Mouse (Mus musculus) liver (tissue): ENCODE results near the gene Slc7a1.

ENCODE experiments used
- DNase-seq: peaks from one replicate; pipeline ENCODE4 v3.0.0-alpha.2; 2020; ENCODE audit warnings: mixed read lengths

Slc7a1 gene

GRCm38 (mm10) chr5:148399660-148400443, at the start of gene Slc7a1:
Slc7a1 (minus strand) TSS chr5:148399904.
- DNase-seq, result peak; percentile 93

DNA sequence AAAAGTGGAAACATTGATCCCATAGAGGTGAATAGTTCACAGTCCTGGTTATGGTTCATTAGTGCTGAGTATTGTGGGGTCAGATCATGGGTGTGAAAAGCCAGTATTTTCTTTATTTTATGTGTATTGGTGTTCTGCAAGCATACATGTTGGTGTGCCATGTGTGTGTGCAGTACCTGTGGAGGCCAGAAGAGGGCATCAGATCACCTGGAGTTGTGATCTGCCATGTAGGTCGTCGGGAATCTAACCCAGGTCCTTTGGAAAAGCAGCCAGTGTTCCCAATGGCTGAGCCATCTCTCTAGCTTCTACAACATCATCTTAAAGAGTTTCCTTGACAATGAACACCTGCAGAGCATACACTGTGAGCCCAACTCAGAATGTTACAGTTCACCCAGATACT, 45.3 kb upstream of the Slc7a1 start:
- no peak for DNase-seq

GRCm38 (mm10) chr5:148443734-148444133, 44.0 kb upstream of the Slc7a1 start:
- peak; percentile 10 for DNase-seq

DNA sequence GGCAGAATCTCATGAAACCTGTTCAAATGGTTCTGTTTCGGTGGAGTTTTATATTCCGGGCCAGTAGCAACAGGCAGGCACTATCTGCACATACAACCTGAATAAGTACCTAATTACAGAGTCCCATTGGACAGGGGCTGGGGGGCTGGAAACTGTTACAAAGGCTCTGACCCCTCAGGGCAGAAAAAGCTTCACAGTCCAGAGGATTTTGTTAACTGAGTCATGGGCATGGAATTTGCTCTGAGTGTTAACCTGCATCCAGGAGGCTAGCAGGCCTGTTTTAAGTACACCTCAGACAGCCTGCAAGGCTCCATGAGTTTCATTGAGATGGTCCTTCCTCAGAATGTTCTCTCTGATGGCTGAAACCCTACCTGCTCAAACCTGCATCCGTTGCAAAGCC, 36.0 kb upstream of the Slc7a1 start:
- DNase-seq, result no peak

GRCm38 (mm10) chr5:148432121-148432520, 32.4 kb upstream of the Slc7a1 start:
- DNase-seq, result no peak

DNA sequence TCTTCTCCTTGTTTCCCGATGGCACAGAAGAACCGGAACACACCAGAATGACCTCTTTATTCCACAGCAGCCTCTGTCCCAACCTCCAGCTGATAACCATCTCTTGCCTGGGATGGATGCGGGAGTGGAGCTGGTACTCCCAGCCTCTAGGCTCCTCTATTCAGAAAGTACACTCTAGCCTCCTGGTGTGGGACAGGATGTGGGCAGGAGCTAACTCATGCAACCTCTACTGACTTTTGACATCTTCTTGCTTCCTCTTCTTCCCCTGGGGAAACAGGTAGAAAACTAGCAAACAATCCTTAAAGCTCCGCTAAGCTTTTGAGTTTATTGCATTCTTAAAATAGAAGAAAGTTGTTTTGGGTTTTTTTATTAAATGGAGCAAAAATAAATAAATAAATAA, 29.1 kb upstream of the Slc7a1 start:
- no peak for DNase-seq

DNA sequence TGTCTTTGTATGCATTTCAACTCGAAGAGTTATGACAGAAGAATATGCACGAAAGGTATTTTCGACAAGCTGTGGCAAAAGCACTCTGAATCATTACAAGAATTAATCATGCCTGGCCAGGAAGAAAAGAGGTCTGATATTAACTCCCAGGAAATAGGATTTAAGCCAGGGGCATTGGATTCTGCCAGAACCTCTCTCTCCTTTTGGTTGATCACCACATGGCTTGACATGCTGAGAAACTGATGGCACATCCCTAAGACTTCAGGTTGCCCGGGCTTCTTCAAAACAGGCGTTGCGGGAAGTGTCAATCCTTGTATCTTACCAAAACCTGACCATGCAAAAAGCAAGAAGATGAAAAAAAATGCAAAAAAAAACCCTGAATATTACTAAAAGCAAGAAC, 25.4 kb upstream of the Slc7a1 start:
- DNase-seq, result no peak

GRCm38 (mm10) chr5:148421326-148421725, 21.6 kb upstream of the Slc7a1 start:
- DNase-seq, result no peak

GRCm38 (mm10) chr5:148419112-148419526, 19.4 kb upstream of the Slc7a1 start:
- DNase-seq, result no peak

DNA sequence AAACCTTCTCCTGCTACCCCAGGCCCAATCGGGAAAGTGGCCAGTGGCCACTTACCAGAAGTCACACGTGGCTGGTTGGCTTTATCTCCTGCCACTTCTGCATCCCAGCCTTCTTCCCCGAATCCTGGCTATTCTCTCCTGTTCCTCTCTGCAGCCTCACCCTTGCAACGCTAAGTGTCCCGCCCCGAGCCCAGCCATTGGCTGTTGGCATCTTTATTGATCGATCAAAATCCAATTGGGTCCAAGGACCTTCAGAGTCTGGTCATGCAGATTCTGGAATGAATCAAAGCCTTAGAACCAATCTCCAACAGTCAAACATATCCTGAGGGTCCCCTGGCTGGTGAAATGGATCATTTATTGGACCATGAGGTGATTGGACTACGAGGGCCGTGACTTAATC, 18.7 kb upstream of the Slc7a1 start:
- DNase-seq, result no peak

DNA sequence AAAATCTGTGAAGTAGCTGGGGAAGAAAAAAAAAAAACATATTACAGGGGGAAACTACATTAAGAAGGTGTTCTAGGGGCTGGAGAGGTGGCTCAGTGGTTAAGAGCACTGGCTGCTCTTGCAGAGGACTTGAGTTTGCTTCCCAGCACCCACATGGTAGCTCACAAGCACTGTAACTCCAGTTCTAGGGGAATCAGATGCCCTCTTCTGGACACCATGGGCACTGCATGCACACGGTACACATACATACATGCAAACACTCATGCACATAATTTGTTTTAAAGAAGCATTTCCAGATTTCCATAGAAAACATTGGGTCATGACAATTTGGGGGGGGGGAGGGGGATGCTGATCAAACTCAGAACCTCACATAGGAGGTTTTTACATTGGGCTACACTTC, 18.1 kb upstream of the Slc7a1 start:
- DNase-seq, result no peak

- no peak for DNase-seq
Observed at GRCm38 (mm10) chr5:148416461-148416860, 16.8 kb upstream of the Slc7a1 start.

DNA sequence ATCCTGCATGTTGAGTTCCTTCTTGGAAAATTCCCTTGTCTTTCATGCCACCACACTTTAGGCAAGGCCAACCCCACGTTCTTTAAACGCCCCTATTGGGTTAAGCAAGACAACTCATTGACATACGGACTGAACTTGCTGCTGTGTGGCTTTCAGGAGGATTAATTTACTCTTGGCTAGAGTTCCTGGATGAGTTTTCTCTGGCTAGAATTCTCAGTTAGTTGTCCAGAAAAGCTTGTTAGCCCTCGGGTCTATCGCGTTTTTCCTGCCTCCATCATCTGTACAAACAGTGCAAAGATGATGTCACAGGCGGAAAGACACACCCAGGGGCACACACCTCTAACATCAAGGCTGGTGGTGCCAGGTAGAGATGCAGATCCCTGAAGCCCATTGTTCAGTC, 14.5 kb upstream of the Slc7a1 start:
- DNase-seq, result no peak

DNA sequence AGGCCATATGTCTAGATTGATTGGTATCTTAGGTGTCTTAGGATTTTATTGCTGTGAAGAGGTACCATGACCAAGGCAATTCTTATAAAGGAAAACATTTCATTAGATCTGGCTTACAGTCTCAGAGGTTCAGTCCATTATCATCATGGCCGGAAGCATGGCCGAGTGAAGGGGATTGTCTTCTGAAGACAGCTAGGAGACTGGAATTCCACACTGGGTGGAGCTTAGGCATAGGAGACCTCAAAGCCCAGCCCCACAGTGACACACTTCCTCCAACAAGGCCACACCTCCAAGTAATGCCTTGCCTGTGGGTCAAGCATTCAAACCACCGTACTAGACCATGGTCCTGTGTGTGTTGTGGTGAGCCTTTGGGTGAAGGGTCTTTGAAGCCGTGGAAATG, 12.8 kb upstream of the Slc7a1 start:
- no peak for DNase-seq

DNA sequence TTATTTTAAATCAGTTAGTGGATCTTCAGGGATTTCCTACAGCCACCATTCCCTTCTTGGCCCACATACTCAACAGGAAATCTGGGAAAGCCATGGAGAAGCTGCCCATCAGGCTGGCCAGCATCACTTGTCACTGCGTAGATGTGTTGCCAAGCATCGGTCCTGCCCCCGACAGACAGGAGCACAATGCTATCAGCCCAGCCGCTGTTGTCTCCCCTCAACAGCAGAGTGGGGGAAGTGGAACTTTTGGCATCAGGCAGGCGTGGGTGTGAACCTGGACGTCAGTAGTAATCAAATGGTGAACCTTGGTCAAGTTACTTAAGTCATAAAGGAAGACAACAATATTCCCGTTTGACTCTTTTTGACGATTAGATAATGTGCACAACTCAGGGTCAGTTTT, 9.8 kb upstream of the Slc7a1 start:
- no peak for DNase-seq

- DNase-seq, result no peak
Observed at GRCm38 (mm10) chr5:148406913-148407312, 7.2 kb upstream of the Slc7a1 start.

GRCm38 (mm10) chr5:148404548-148404947, 4.8 kb upstream of the Slc7a1 start:
- no peak for DNase-seq

DNA sequence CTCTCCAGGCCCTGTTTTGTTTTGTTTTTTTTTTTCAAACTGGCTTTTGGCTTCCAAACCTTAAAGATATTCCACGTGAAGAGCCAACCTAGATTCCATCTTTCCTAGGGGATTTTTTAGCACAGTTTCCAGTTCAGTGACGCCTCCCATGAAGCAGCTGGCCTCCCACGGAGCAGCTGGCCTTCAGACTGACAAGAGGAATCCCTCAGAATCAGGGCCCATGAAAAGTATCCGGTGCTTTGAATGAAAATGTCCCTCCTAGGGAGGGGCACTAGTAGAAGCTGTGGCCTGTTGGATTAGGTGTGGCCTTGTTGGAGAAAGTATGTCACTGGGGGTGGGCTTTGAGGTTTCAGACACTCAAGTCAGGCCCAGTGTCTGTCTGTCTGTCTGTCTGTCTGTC, 2.9 kb upstream of the Slc7a1 start:
- no peak for DNase-seq

DNA sequence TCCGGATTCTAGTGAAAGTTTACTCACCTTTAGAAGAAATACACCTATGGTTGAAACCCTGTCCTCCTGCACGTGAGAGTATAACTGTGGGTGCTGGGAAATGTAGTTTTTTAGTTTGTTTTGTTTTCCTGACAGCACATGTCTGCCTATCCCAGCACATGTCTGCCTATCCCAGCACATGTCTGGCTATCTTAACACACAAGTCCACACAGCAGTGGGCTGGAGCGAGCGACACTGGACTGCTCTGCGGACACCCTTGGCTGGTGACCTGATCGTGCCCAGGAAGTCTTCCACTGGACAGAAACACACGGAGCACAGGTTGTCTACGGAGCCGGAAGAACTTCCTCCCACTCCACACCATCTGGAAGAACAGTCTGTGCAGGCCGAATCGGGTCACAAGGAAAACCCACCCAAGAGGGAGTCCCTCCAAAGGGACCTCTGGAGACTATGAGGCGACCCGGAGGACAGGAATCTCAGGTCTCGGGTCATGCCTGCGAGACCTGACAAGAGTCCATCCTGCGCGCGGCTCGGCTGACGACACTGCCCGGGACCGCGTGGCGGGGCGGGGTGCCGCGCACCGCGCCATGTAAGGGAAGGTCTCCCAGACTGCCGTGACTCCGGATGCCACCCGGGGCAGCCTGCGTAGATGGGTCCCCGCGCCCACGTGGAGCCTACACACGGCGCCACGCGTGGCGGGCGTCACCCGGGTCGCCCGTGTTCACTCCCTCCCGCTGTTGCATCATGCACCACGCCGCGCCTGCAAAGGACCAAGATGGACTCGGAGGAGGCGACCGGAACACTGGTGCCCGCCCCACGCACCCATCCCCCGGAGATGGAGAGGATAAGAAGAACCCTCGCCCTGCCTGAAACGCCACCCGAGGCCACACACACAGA, 691 bp downstream of the Slc7a1 start:
- DNase-seq, result peak; percentile 61

GRCm38 (mm10) chr5:148398451-148398765, 1.3 kb downstream of the Slc7a1 start:
- DNase-seq, result no peak

DNA sequence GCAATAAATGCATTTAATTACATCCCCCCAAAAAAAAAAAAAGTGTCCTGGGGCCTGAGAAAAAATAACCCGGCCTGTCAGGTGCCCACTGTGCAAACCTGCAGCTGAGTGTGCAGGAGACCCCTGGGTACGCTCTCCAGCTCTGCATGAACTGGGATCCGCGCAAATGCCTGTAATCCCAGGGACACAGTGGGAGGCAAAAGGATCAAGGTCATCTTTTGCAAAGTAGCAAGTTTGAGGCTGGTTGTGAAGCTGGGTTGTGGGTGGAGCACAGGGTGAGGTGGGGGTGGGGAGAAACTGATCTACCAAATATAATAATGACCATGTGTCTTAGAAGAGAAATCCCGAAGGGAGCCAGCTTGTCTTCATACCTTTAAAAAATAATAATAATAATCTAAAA, 1.8 kb downstream of the Slc7a1 start:
- no peak for DNase-seq

- DNase-seq, result no peak
Observed at GRCm38 (mm10) chr5:148397418-148397817, 2.3 kb downstream of the Slc7a1 start.

- DNase-seq, result no peak
Observed at GRCm38 (mm10) chr5:148393316-148393715, 6.4 kb downstream of the Slc7a1 start.

- DNase-seq, result no peak
Observed at GRCm38 (mm10) chr5:148392831-148393230, 6.9 kb downstream of the Slc7a1 start.
